Mouse (Mus musculus): Measurements from ENCODE around the gene Tmem123. TPM values are rescaled to one million over a fixed set of nuclear protein-coding genes. Genes with fewer than 3 reads are reported as not detected.

Gene Tmem123
- polyA plus RNA-seq, 1 experiment: 128 TPM

- Histone ChIP-seq H3K36me3 (ENCODE audit: control insufficient read depth, insufficient read depth, low read length) (peaks cover 8% of the 10 kb centered on the region), H3K27me3 (ENCODE audit: control insufficient read depth, insufficient read depth, low read length) (no peaks in the 10 kb centered on the region), H3K27ac (ENCODE audit: control insufficient read depth, insufficient read depth, low read length) (peak overlapping the region; percentile 81), H3K4me3 (ENCODE audit: control insufficient read depth, insufficient read depth, low read length) (peak overlapping the region; percentile 86), H3K4me1 (replicated peaks; ENCODE audit: control insufficient read depth, insufficient read depth, low read length) (peaks cover 13% of the 10 kb centered on the region)
- 0% methylated on average over 14 of the region's 14 CpGs for WGBS
- TF ChIP-seq POLR2A (IDR thresholded peaks at IDR 0.05; ENCODE audit: control insufficient read depth, extremely low read depth, insufficient read depth, low read length, poor library complexity): no peak
- TF ChIP-seq CTCF (IDR thresholded peaks at IDR 0.05; ENCODE audit: borderline replicate concordance, control insufficient read depth, extremely low read depth, insufficient read depth, low read length, poor library complexity): no peak
- DNase-seq: no peak
Measured at GRCm38 (mm10) chr9:7764463-7764871, 626 bp downstream of the Tmem123 start.

- DNase-seq: no peak
Measured at GRCm38 (mm10) chr9:7765236-7765635, 1.4 kb downstream of the Tmem123 start.

GRCm38 (mm10) chr9:7766582-7766981, 2.7 kb downstream of the Tmem123 start:
- no peak for DNase-seq
- no peak overlapping the region for H3K4me3 ChIP-seq (ENCODE audit: control insufficient read depth, insufficient read depth, low read length)
- 46% methylated on average over 3 of the region's 3 CpGs for WGBS
- H3K36me3 ChIP-seq (ENCODE audit: control insufficient read depth, insufficient read depth, low read length): peaks cover 16% of the 10 kb centered on the region
- no peaks in the 10 kb centered on the region for H3K27me3 ChIP-seq (ENCODE audit: control insufficient read depth, insufficient read depth, low read length)
- peaks cover 13% of the 10 kb centered on the region for H3K4me1 ChIP-seq (replicated peaks; ENCODE audit: control insufficient read depth, insufficient read depth, low read length)
- H3K27ac ChIP-seq (ENCODE audit: control insufficient read depth, insufficient read depth, low read length): no peak overlapping the region
- TF ChIP-seq CTCF (IDR thresholded peaks at IDR 0.05; ENCODE audit: borderline replicate concordance, control insufficient read depth, extremely low read depth, insufficient read depth, low read length, poor library complexity): no peak
- no peak for TF ChIP-seq POLR2A (IDR thresholded peaks at IDR 0.05; ENCODE audit: control insufficient read depth, extremely low read depth, insufficient read depth, low read length, poor library complexity)

More at GRCm38 (mm10) chr9:7765236-7765635, 1.4 kb downstream of the Tmem123 start:
- WGBS: 29% methylated on average over 3 of the region's 3 CpGs
- H3K27me3 ChIP-seq (ENCODE audit: control insufficient read depth, insufficient read depth, low read length): no peaks in the 10 kb centered on the region
- TF ChIP-seq POLR2A (IDR thresholded peaks at IDR 0.05; ENCODE audit: control insufficient read depth, extremely low read depth, insufficient read depth, low read length, poor library complexity): no peak
- TF ChIP-seq CTCF (IDR thresholded peaks at IDR 0.05; ENCODE audit: borderline replicate concordance, control insufficient read depth, extremely low read depth, insufficient read depth, low read length, poor library complexity): no peak
- H3K4me1 ChIP-seq (replicated peaks; ENCODE audit: control insufficient read depth, insufficient read depth, low read length): peaks cover 13% of the 10 kb centered on the region
- peaks cover 15% of the 10 kb centered on the region for H3K36me3 ChIP-seq (ENCODE audit: control insufficient read depth, insufficient read depth, low read length)
- no peak overlapping the region for H3K4me3 ChIP-seq (ENCODE audit: control insufficient read depth, insufficient read depth, low read length)
- no peak overlapping the region; the same call in 1 of the 2 replicates for H3K27ac ChIP-seq (ENCODE audit: control insufficient read depth, insufficient read depth, low read length)

GRCm38 (mm10) chr9:7767526-7767925, 3.7 kb downstream of the Tmem123 start:
- TF ChIP-seq POLR2A (IDR thresholded peaks at IDR 0.05; ENCODE audit: control insufficient read depth, extremely low read depth, insufficient read depth, low read length, poor library complexity) (no peak), CTCF (IDR thresholded peaks at IDR 0.05; ENCODE audit: borderline replicate concordance, control insufficient read depth, extremely low read depth, insufficient read depth, low read length, poor library complexity) (no peak)
- Histone ChIP-seq H3K27ac (ENCODE audit: control insufficient read depth, insufficient read depth, low read length) (peak overlapping the region; percentile 82), H3K36me3 (ENCODE audit: control insufficient read depth, insufficient read depth, low read length) (peaks cover 16% of the 10 kb centered on the region), H3K4me1 (replicated peaks; ENCODE audit: control insufficient read depth, insufficient read depth, low read length) (peaks cover 15% of the 10 kb centered on the region), H3K4me3 (ENCODE audit: control insufficient read depth, insufficient read depth, low read length) (no peak overlapping the region), H3K27me3 (ENCODE audit: control insufficient read depth, insufficient read depth, low read length) (no peaks in the 10 kb centered on the region)
- peak; percentile 63 for DNase-seq
- WGBS: 9% methylated on average over 2 of the region's 2 CpGs

GRCm38 (mm10) chr9:7769081-7769480, 5.2 kb downstream of the Tmem123 start:
- DNase-seq: peak; percentile 35
- TF ChIP-seq CTCF (IDR thresholded peaks at IDR 0.05; ENCODE audit: borderline replicate concordance, control insufficient read depth, extremely low read depth, insufficient read depth, low read length, poor library complexity) (no peak), POLR2A (IDR thresholded peaks at IDR 0.05; ENCODE audit: control insufficient read depth, extremely low read depth, insufficient read depth, low read length, poor library complexity) (no peak)
- Histone ChIP-seq H3K36me3 (ENCODE audit: control insufficient read depth, insufficient read depth, low read length) (peaks cover 16% of the 10 kb centered on the region), H3K27ac (ENCODE audit: control insufficient read depth, insufficient read depth, low read length) (peak overlapping the region; percentile 56; the same call in 1 of the 2 replicates), H3K4me1 (replicated peaks; ENCODE audit: control insufficient read depth, insufficient read depth, low read length) (peaks cover 26% of the 10 kb centered on the region), H3K4me3 (ENCODE audit: control insufficient read depth, insufficient read depth, low read length) (no peak overlapping the region), H3K27me3 (ENCODE audit: control insufficient read depth, insufficient read depth, low read length) (no peaks in the 10 kb centered on the region)
- 66% methylated on average over 4 of the region's 4 CpGs for WGBS

- Histone ChIP-seq H3K36me3 (ENCODE audit: control insufficient read depth, insufficient read depth, low read length) (peaks cover 16% of the 10 kb centered on the region), H3K27me3 (ENCODE audit: control insufficient read depth, insufficient read depth, low read length) (no peaks in the 10 kb centered on the region), H3K4me3 (ENCODE audit: control insufficient read depth, insufficient read depth, low read length) (no peak overlapping the region), H3K27ac (ENCODE audit: control insufficient read depth, insufficient read depth, low read length) (no peak overlapping the region), H3K4me1 (replicated peaks; ENCODE audit: control insufficient read depth, insufficient read depth, low read length) (peaks cover 29% of the 10 kb centered on the region)
- TF ChIP-seq CTCF (IDR thresholded peaks at IDR 0.05; ENCODE audit: borderline replicate concordance, control insufficient read depth, extremely low read depth, insufficient read depth, low read length, poor library complexity): no peak
- no peak for TF ChIP-seq POLR2A (IDR thresholded peaks at IDR 0.05; ENCODE audit: control insufficient read depth, extremely low read depth, insufficient read depth, low read length, poor library complexity)
- DNase-seq: no peak
- WGBS: 85% methylated on average over 5 of the region's 5 CpGs
Measured at GRCm38 (mm10) chr9:7769491-7769890, 5.7 kb downstream of the Tmem123 start.

GRCm38 (mm10) chr9:7772361-7772760, 8.5 kb downstream of the Tmem123 start:
- Histone ChIP-seq H3K4me3 (ENCODE audit: control insufficient read depth, insufficient read depth, low read length) (no peak overlapping the region), H3K27me3 (ENCODE audit: control insufficient read depth, insufficient read depth, low read length) (no peaks in the 10 kb centered on the region), H3K36me3 (ENCODE audit: control insufficient read depth, insufficient read depth, low read length) (peaks cover 16% of the 10 kb centered on the region), H3K27ac (ENCODE audit: control insufficient read depth, insufficient read depth, low read length) (no peak overlapping the region), H3K4me1 (replicated peaks; ENCODE audit: control insufficient read depth, insufficient read depth, low read length) (peaks cover 35% of the 10 kb centered on the region)
- no peak for DNase-seq
- TF ChIP-seq CTCF (IDR thresholded peaks at IDR 0.05; ENCODE audit: borderline replicate concordance, control insufficient read depth, extremely low read depth, insufficient read depth, low read length, poor library complexity) (no peak), POLR2A (IDR thresholded peaks at IDR 0.05; ENCODE audit: control insufficient read depth, extremely low read depth, insufficient read depth, low read length, poor library complexity) (no peak)
- WGBS: 96% methylated on average over 2 of the region's 2 CpGs

Measured in thymus, adult 2 months (tissue).